15 mouse cellular contexts compared by ENCODE assay signal in genomic region chr11:114485429-114485828, GRCm38 (mm10).
DNase-seq lines count a peak whose midpoint lies in the region; ATAC-seq and TF ChIP-seq lines count a peak whose summit lies in the region.
"Had no signal": no experiment of that assay in that cellular context is flagged by ENCODE, and none has a peak within 500 bp of the region (broad histone marks: within the 10 kb centered on the region; RNA-seq: fewer than 3 reads in every experiment).

No protein-coding gene starts in this region.

- no peaks in the 10 kb centered on the region for H3K27me3 ChIP-seq in cerebellum, adult 2 months (ENCODE audit: control insufficient read depth, insufficient read depth, low read length)
- no peaks in the 10 kb centered on the region for H3K27me3 ChIP-seq in intestine, embryonic 15.5 days (replicated peaks)
- H3K27me3 ChIP-seq in intestine, postnatal 0 days (replicated peaks; ENCODE audit: control insufficient read depth, insufficient read depth, low read length), result 0 out of 2 replicates have a peak, but pooled peaks cover 7% of the 10 kb centered on the region
- H3K27me3 ChIP-seq in liver, embryonic 13.5 days, result peaks cover 8% of the 10 kb centered on the region; the same call in 1 of the 2 replicates
- H3K27me3 ChIP-seq in stomach, postnatal 0 days (ENCODE audit: control insufficient read depth, insufficient read depth, low read length), result no peaks in the 10 kb centered on the region
- H3K27me3 ChIP-seq in midbrain, embryonic 16.5 days (ENCODE audit: control insufficient read depth, insufficient read depth, low read depth, low read length), result no peaks in the 10 kb centered on the region
- no peaks in the 10 kb centered on the region for H3K27me3 ChIP-seq in forebrain, embryonic 14.5 days (replicated peaks; ENCODE audit: control insufficient read depth, insufficient read depth, low read length)

- H3K36me3 ChIP-seq in intestine, embryonic 15.5 days, result no peaks in the 10 kb centered on the region
- no peaks in the 10 kb centered on the region for H3K36me3 ChIP-seq in intestine, postnatal 0 days (ENCODE audit: control insufficient read depth, insufficient read depth)
- H3K36me3 ChIP-seq in liver, embryonic 13.5 days, result no peaks in the 10 kb centered on the region
- H3K36me3 ChIP-seq in stomach, postnatal 0 days (ENCODE audit: control insufficient read depth, insufficient read depth, low read length), result no peaks in the 10 kb centered on the region
- H3K36me3 ChIP-seq in midbrain, embryonic 16.5 days (ENCODE audit: control insufficient read depth, insufficient read depth, low read length), result no peaks in the 10 kb centered on the region
- H3K36me3 ChIP-seq in forebrain, embryonic 14.5 days (ENCODE audit: control insufficient read depth, insufficient read depth, low read length), result no peaks in the 10 kb centered on the region
- H3K36me3 ChIP-seq: embryonic facial prominence, embryonic 15.5 days; forebrain, embryonic 12.5 days; neural tube, embryonic 13.5 days had no signal

- H3K9ac ChIP-seq in intestine, embryonic 15.5 days, result no peak overlapping the region
- no peak overlapping the region for H3K9ac ChIP-seq in intestine, postnatal 0 days (ENCODE audit: low read depth, low read length)
- no peak overlapping the region for H3K9ac ChIP-seq in liver, embryonic 13.5 days
- no peak overlapping the region for H3K9ac ChIP-seq in stomach, postnatal 0 days (ENCODE audit: low read length)
- H3K9ac ChIP-seq in midbrain, embryonic 16.5 days (ENCODE audit: low read depth, low read length), result no peak overlapping the region
- H3K9ac ChIP-seq in forebrain, embryonic 14.5 days (ENCODE audit: low read length), result no peak overlapping the region
- H3K9ac ChIP-seq: embryonic facial prominence, embryonic 15.5 days; forebrain, embryonic 12.5 days; lung, embryonic 14.5 days; neural tube, embryonic 13.5 days had no signal

- 82% methylated on average over 15 of the region's 15 CpGs for WGBS in cerebellum, adult 2 months
- WGBS in intestine, embryonic 15.5 days, result 56% methylated on average over 15 of the region's 15 CpGs
- 48% methylated on average over 15 of the region's 15 CpGs for WGBS in intestine, postnatal 0 days
- 17% methylated on average over 15 of the region's 15 CpGs for WGBS in liver, embryonic 13.5 days (ENCODE audit: insufficient replicate concordance)
- 51% methylated on average over 15 of the region's 15 CpGs for WGBS in stomach, postnatal 0 days
- 67% methylated on average over 15 of the region's 15 CpGs for WGBS in midbrain, embryonic 16.5 days
- 69% methylated on average over 15 of the region's 15 CpGs for WGBS in forebrain, embryonic 14.5 days

- no peak for TF ChIP-seq EP300 in stomach, postnatal 0 days (optimal IDR thresholded peaks at IDR 0.05)

- H3K4me2 ChIP-seq in intestine, embryonic 15.5 days (replicated peaks), result no peak overlapping the region
- H3K4me2 ChIP-seq in intestine, postnatal 0 days (replicated peaks; ENCODE audit: low read depth), result no peak overlapping the region
- H3K4me2 ChIP-seq in liver, embryonic 13.5 days, result peak overlapping the region; percentile 41
- H3K4me2 ChIP-seq in stomach, postnatal 0 days (replicated peaks; ENCODE audit: low read depth), result no peak overlapping the region
- H3K4me2 ChIP-seq in midbrain, embryonic 16.5 days (ENCODE audit: low read length), result no peak overlapping the region
- no peak overlapping the region for H3K4me2 ChIP-seq in forebrain, embryonic 14.5 days (ENCODE audit: low read length)
- H3K4me2 ChIP-seq: embryonic facial prominence, embryonic 15.5 days; forebrain, embryonic 12.5 days; lung, embryonic 14.5 days; neural tube, embryonic 13.5 days had no signal

- no peaks in the 10 kb centered on the region for H3K9me3 ChIP-seq in intestine, embryonic 15.5 days
- no peaks in the 10 kb centered on the region for H3K9me3 ChIP-seq in intestine, postnatal 0 days (ENCODE audit: control insufficient read depth)
- no peaks in the 10 kb centered on the region for H3K9me3 ChIP-seq in liver, embryonic 13.5 days (replicated peaks)
- H3K9me3 ChIP-seq in stomach, postnatal 0 days (ENCODE audit: control insufficient read depth, low read length), result no peaks in the 10 kb centered on the region
- H3K9me3 ChIP-seq in midbrain, embryonic 16.5 days (replicated peaks; ENCODE audit: control insufficient read depth, low read length, poor library complexity, severe bottlenecking), result no peaks in the 10 kb centered on the region
- no peaks in the 10 kb centered on the region for H3K9me3 ChIP-seq in forebrain, embryonic 14.5 days (replicated peaks; ENCODE audit: control insufficient read depth, low read length)
- H3K9me3 ChIP-seq: embryonic facial prominence, embryonic 15.5 days; forebrain, embryonic 12.5 days; neural tube, embryonic 13.5 days had no signal

- no peak for TF ChIP-seq POLR2A in cerebellum, adult 2 months (IDR thresholded peaks at IDR 0.05; ENCODE audit: borderline replicate concordance, insufficient read depth, low read length)

- no peak for TF ChIP-seq CTCF in cerebellum, adult 2 months (IDR thresholded peaks at IDR 0.05; ENCODE audit: borderline replicate concordance, insufficient read depth, low read depth, low read length)
- no peak for TF ChIP-seq CTCF in intestine, postnatal 0 days (IDR thresholded peaks at IDR 0.05; ENCODE audit: low read depth)
- no peak for TF ChIP-seq CTCF in stomach, postnatal 0 days (IDR thresholded peaks at IDR 0.05; ENCODE audit: low read depth)

- H3K4me3 ChIP-seq in cerebellum, adult 2 months (replicated peaks; ENCODE audit: insufficient read depth, low read depth, low read length), result no peak overlapping the region
- no peak overlapping the region for H3K4me3 ChIP-seq in intestine, embryonic 15.5 days (replicated peaks)
- H3K4me3 ChIP-seq in intestine, postnatal 0 days (ENCODE audit: low read depth, low read length), result no peak overlapping the region
- no peak overlapping the region for H3K4me3 ChIP-seq in liver, embryonic 13.5 days (replicated peaks)
- H3K4me3 ChIP-seq in stomach, postnatal 0 days (ENCODE audit: low read depth, low read length), result no peak overlapping the region
- no peak overlapping the region for H3K4me3 ChIP-seq in midbrain, embryonic 16.5 days (ENCODE audit: low read depth, low read length)
- H3K4me3 ChIP-seq in forebrain, embryonic 14.5 days (ENCODE audit: low read depth, low read length), result no peak overlapping the region
- H3K4me3 ChIP-seq: embryonic facial prominence, embryonic 15.5 days; forebrain, embryonic 12.5 days; neural tube, embryonic 13.5 days had no signal

- DNase-seq in cerebellum, adult 2 months, result no peak
- DNase-seq in liver, embryonic 13.5 days, result peak; percentile 54
- DNase-seq in stomach, postnatal 0 days (ENCODE audit: low spot score), result no peak
- no peak for DNase-seq in forebrain, embryonic 14.5 days (ENCODE audit: low spot score)
- DNase-seq: kidney, adult 9 months; lung, embryonic 14.5 days; retina, postnatal 1 day had no signal

- ATAC-seq in cerebellum, adult (ENCODE audit: insufficient number of reproducible peaks, low FRiP score, low TSS enrichment), result no peak
- ATAC-seq in intestine, embryonic 15.5 days, result peak; percentile 36; the same call in 1 of the 2 replicates
- ATAC-seq in intestine, postnatal 0 days, result no peak
- ATAC-seq in liver, embryonic 13.5 days (ENCODE audit: low read depth), result peak; percentile 85
- 0 out of 2 replicates have a peak, but pooled peaks have one; percentile 27 for ATAC-seq in stomach, postnatal 0 days (ENCODE audit: low FRiP score, low TSS enrichment)
- no peak for ATAC-seq in midbrain, embryonic 16.5 days
- no peak for ATAC-seq in forebrain, embryonic 14.5 days
- ATAC-seq: hindbrain, embryonic 16.5 days had no signal

- peak overlapping the region; percentile 99 for H3K27ac ChIP-seq in cerebellum, adult 2 months (ENCODE audit: insufficient read depth, low read length)
- no peak overlapping the region for H3K27ac ChIP-seq in intestine, embryonic 15.5 days
- H3K27ac ChIP-seq in intestine, postnatal 0 days (ENCODE audit: low read depth, low read length), result no peak overlapping the region
- H3K27ac ChIP-seq in liver, embryonic 13.5 days, result no peak overlapping the region
- H3K27ac ChIP-seq in stomach, postnatal 0 days (replicated peaks), result no peak overlapping the region
- no peak overlapping the region for H3K27ac ChIP-seq in midbrain, embryonic 16.5 days (ENCODE audit: low read length)
- no peak overlapping the region for H3K27ac ChIP-seq in forebrain, embryonic 14.5 days (ENCODE audit: low read depth, low read length)
- H3K27ac ChIP-seq: embryonic facial prominence, embryonic 15.5 days; forebrain, embryonic 12.5 days; neural tube, embryonic 13.5 days had no signal

- H3K4me1 ChIP-seq in cerebellum, adult 2 months (ENCODE audit: control insufficient read depth, insufficient read depth, low read length), result peaks cover 89% of the 10 kb centered on the region
- 0 out of 2 replicates have a peak, but pooled peaks cover 4% of the 10 kb centered on the region for H3K4me1 ChIP-seq in intestine, embryonic 15.5 days (replicated peaks)
- no peaks in the 10 kb centered on the region for H3K4me1 ChIP-seq in intestine, postnatal 0 days (replicated peaks; ENCODE audit: control insufficient read depth, insufficient read depth, low read length)
- H3K4me1 ChIP-seq in liver, embryonic 13.5 days (replicated peaks), result peaks cover 14% of the 10 kb centered on the region
- H3K4me1 ChIP-seq in stomach, postnatal 0 days (replicated peaks; ENCODE audit: control insufficient read depth, insufficient read depth), result no peaks in the 10 kb centered on the region
- no peaks in the 10 kb centered on the region for H3K4me1 ChIP-seq in midbrain, embryonic 16.5 days (ENCODE audit: control insufficient read depth, insufficient read depth, low read length)
- peaks cover 2% of the 10 kb centered on the region; the same call in 1 of the 2 replicates for H3K4me1 ChIP-seq in forebrain, embryonic 14.5 days (ENCODE audit: control insufficient read depth, insufficient read depth, low read length)

Comparison
In these comparisons a context has a peak if more than half of its experiments do, and no peak if none do; other contexts are left out.
1. ATAC-seq: peak in intestine, embryonic 15.5 days (single experiment), liver, embryonic 13.5 days (single experiment) and stomach, postnatal 0 days (single experiment); none in cerebellum, adult (single experiment), intestine, postnatal 0 days (single experiment), midbrain, embryonic 16.5 days (single experiment) and forebrain, embryonic 14.5 days (single experiment).